Mouse (Mus musculus) myocyte (in vitro differentiated cells): ENCODE results near the gene F8.

Experiments
- CEBPB ChIP-seq: IDR thresholded peaks from 2 replicates; pipeline ENCODE4 v1.6.1; 2011; ENCODE audit warnings: mild to moderate bottlenecking, moderate library complexity; ENCODE audit not compliant: poor library complexity, insufficient read depth, severe bottlenecking
- E2F4 ChIP-seq: IDR thresholded peaks from one replicate; pipeline ENCODE4 v1.6.1; 2011; ENCODE audit warnings: mild to moderate bottlenecking, control low read depth, moderate library complexity; ENCODE audit not compliant: insufficient read depth
- MAX ChIP-seq: IDR thresholded peaks from one replicate; pipeline ENCODE4 v1.6.1; 2011; ENCODE audit warnings: low read depth, mild to moderate bottlenecking, control low read depth
- MYOG ChIP-seq, 3 experiments: IDR thresholded peaks; one replicate each; pipeline ENCODE4 v1.6.1; 2011; ENCODE audit warnings: control low read depth in 2 of 3, low read depth in 2 of 3, mild to moderate bottlenecking in 2 of 3; ENCODE audit not compliant: insufficient read length in 2 of 3, control insufficient read depth in 1 of 3, insufficient read depth in 1 of 3
- POLR2A ChIP-seq: IDR thresholded peaks from one replicate; pipeline ENCODE4 v1.6.1; 2011; ENCODE audit warnings: low read depth, mild to moderate bottlenecking, control low read depth, moderate library complexity; ENCODE audit not compliant: insufficient read length
- POLR2AphosphoS2 ChIP-seq: IDR thresholded peaks from one replicate; pipeline ENCODE4 v1.6.1; 2011; ENCODE audit warnings: low read depth, control low read depth; ENCODE audit not compliant: insufficient read length
- REST ChIP-seq: IDR thresholded peaks from one replicate; pipeline ENCODE4 v1.6.1; 2011; ENCODE audit warnings: mild to moderate bottlenecking, control low read depth, moderate library complexity; ENCODE audit not compliant: insufficient read depth, insufficient read length
- TCF12 ChIP-seq: IDR thresholded peaks from one replicate; pipeline ENCODE4 v1.6.1; 2011; ENCODE audit warnings: mild to moderate bottlenecking, control low read depth; ENCODE audit not compliant: poor library complexity, insufficient read depth, severe bottlenecking
- TCF3 ChIP-seq: IDR thresholded peaks from one replicate; pipeline ENCODE4 v1.6.1; 2011; ENCODE audit warnings: low read depth, control low read depth; ENCODE audit not compliant: insufficient read length
- USF1 ChIP-seq: IDR thresholded peaks from one replicate; pipeline ENCODE4 v1.6.1; 2011; ENCODE audit warnings: low read depth, mild to moderate bottlenecking, control low read depth, moderate library complexity

- no peak for TF ChIP-seq REST
- no peak for TF ChIP-seq POLR2AphosphoS2
- no peak for TF ChIP-seq CEBPB
- TF ChIP-seq POLR2A = no peak
- TF ChIP-seq USF1 = no peak
- no peak for TF ChIP-seq E2F4
- TF ChIP-seq TCF12 = no peak
- TF ChIP-seq MYOG (IDR thresholded peaks at IDR 0.05; ENCODE audit: control insufficient read depth in 1 of 3, insufficient read depth in 1 of 3, insufficient read length in 2 of 3, low read depth in 2 of 3) = no peak
- TF ChIP-seq MAX = no peak
- TF ChIP-seq TCF3 = no peak
Observed at GRCm38 (mm10) chrX:75125606-75126005, 256.8 kb downstream of the F8 start.
